Mouse (Mus musculus) heart, postnatal 0 days (tissue): Measurements from ENCODE around the gene Ripk4. TPM values are rescaled to one million over a fixed set of nuclear protein-coding genes. Genes with fewer than 3 reads are reported as not detected.

Experiments
- ATAC-seq: fragments of 200-750 bp; cut with Nextera tagmentation; 2 replicates; pipeline ENCODE4 v1.8.0; 2017; ENCODE audit warnings: low read depth, moderate number of reproducible peaks, moderate library complexity; ENCODE audit not compliant: insufficient read depth
- DNase-seq: peaks from one replicate; pipeline ENCODE4 v3.0.0-alpha.2; 2016; ENCODE audit warnings: low spot score
- H3K27ac ChIP-seq: fragments of 300-500 bp; sonication (generic); 2 replicates; pipeline ENCODE4 v1.5.1; 2014; ENCODE audit warnings: low read depth, mild to moderate bottlenecking
- H3K27me3 ChIP-seq: fragments of 300-500 bp; sonication (generic); 2 replicates; pipeline ENCODE4 v1.6.1; 2014; ENCODE audit warnings: low read length, mixed read lengths; ENCODE audit not compliant: control insufficient read depth, insufficient read depth
- H3K36me3 ChIP-seq: fragments of 300-500 bp; sonication (generic); replicated peaks from 2 replicates; pipeline ENCODE4 v1.6.1; 2014; ENCODE audit warnings: low read length, mixed read lengths; ENCODE audit not compliant: control insufficient read depth, insufficient read depth
- H3K4me1 ChIP-seq: fragments of 300-500 bp; sonication (generic); 2 replicates; pipeline ENCODE4 v1.6.1; 2014; ENCODE audit warnings: antibody characterized with exemption; ENCODE audit not compliant: control insufficient read depth, insufficient read depth
- H3K4me2 ChIP-seq: fragments of 300-500 bp; sonication (generic); 2 replicates; pipeline ENCODE4 v1.6.1; 2014; ENCODE audit warnings: low read depth, mild to moderate bottlenecking, low read length, moderate library complexity
- H3K4me3 ChIP-seq: fragments of 300-500 bp; sonication (generic); 2 replicates; pipeline ENCODE4 v1.5.1; 2014; ENCODE audit warnings: low read depth, low read length
- H3K9ac ChIP-seq: fragments of 300-500 bp; sonication (generic); replicated peaks from 2 replicates; pipeline ENCODE4 v1.6.1; 2014; ENCODE audit warnings: low read depth, low read length, mixed read lengths
- H3K9me3 ChIP-seq: fragments of 300-500 bp; sonication (generic); replicated peaks from 2 replicates; pipeline ENCODE4 v1.6.1; 2016; ENCODE audit warnings: low read length; ENCODE audit not compliant: control insufficient read depth
- CTCF ChIP-seq: IDR thresholded peaks from 2 replicates; pipeline ENCODE4 v1.5.1; 2016; ENCODE audit warnings: antibody characterized with exemption, control low read depth, low read depth
- EP300 ChIP-seq: IDR thresholded peaks from 2 replicates; pipeline ENCODE4 v1.6.1; 2016; ENCODE audit warnings: antibody characterized with exemption, low read depth
- WGBS: fragments of 180-500 bp; shearing (Covaris S2); extraction: QIAGEN DNeasy Blood & Tissue Kit; methylation state at CpG from one replicate; pipeline ENCODE4 v1.1.7; 2014; 5-methylcytosine and 5-hydroxymethylcytosine counted together
- polyA plus RNA-seq: library from polyadenylated mRNA; unstranded; fragments of >200 nt; fragmentation: Nextera tagmentation; extraction: Ambion mirVana; gene quantifications from 2 replicates; pipeline ENCODE4 v1.2.1, GENCODE M21; 2015
- total RNA-seq: library from RNA; depleted of rRNA; stranded (reverse); fragments of >200 nt; gene quantifications from 2 replicates; pipeline ENCODE4 v1.2.3, GENCODE M21; 2014; ENCODE audit warnings: low replicate concordance; rRNA removed

Ripk4 gene
- total RNA-seq = 3.2 and 4.3 TPM in 2 replicates
- polyA plus RNA-seq = 1.1 and 1.3 TPM in 2 replicates

- no peak for DNase-seq
- H3K27me3 ChIP-seq = peaks cover 45% of the 10 kb centered on the region
- no peaks in the 10 kb centered on the region for H3K9me3 ChIP-seq
- H3K4me3 ChIP-seq = peak within 1 kb of the TSS; percentile 49
- H3K4me1 ChIP-seq = peaks cover 11% of the 10 kb centered on the region; the same call in 1 of the 2 replicates
- peak within 1 kb of the TSS; percentile 43 for H3K9ac ChIP-seq
- peak; percentile 67 for ATAC-seq
- H3K4me2 ChIP-seq = peak within 1 kb of the TSS; percentile 80
- no peak within 1 kb of the TSS for H3K27ac ChIP-seq
- WGBS = 2% methylated on average over 76 of the region's 88 CpGs
- TF ChIP-seq EP300 (no peak), CTCF (no peak)
- no peaks in the 10 kb centered on the region for H3K36me3 ChIP-seq
Observed at GRCm38 (mm10) chr16:97763061-97763989, at the start of gene Ripk4. Gene Ripk4 (minus strand): TSS chr16:97763787.

- H3K9ac ChIP-seq = no peak overlapping the region
- no peaks in the 10 kb centered on the region for H3K4me1 ChIP-seq
- no peak overlapping the region for H3K4me3 ChIP-seq
- H3K9me3 ChIP-seq = no peaks in the 10 kb centered on the region
- H3K27ac ChIP-seq = no peak overlapping the region
- 93% methylated on average over 3 of the region's 3 CpGs for WGBS
- no peak for TF ChIP-seq CTCF
- no peak for TF ChIP-seq EP300
- H3K27me3 ChIP-seq = no peaks in the 10 kb centered on the region
- DNase-seq (no peak), ATAC-seq (no peak)
- no peak overlapping the region for H3K4me2 ChIP-seq
- H3K36me3 ChIP-seq = peaks cover 78% of the 10 kb centered on the region
Observed at GRCm38 (mm10) chr16:97808881-97809280, 45.3 kb upstream of the Ripk4 start.

DNA sequence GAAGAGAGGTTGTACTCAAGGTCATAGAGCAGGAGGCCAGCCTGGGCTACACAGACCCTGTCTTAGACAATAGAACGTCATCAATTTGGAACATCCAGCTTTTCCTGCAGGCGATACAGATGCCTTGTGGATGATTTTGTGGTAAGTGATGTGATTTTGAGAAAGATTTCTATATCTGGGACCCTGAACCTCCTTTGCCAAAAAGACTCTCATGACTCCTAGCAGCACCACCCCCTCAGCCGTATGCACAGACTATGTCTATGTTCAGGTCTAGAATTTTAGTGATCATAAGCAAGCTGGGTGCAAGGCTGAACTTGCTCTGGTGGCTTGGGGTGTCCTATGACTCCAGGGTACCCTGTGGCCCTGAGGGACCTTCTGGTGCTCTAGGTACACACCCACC is 42.1 kb upstream of the Ripk4 start:
- H3K9me3 ChIP-seq = no peaks in the 10 kb centered on the region
- peaks cover 62% of the 10 kb centered on the region for H3K36me3 ChIP-seq

DNA sequence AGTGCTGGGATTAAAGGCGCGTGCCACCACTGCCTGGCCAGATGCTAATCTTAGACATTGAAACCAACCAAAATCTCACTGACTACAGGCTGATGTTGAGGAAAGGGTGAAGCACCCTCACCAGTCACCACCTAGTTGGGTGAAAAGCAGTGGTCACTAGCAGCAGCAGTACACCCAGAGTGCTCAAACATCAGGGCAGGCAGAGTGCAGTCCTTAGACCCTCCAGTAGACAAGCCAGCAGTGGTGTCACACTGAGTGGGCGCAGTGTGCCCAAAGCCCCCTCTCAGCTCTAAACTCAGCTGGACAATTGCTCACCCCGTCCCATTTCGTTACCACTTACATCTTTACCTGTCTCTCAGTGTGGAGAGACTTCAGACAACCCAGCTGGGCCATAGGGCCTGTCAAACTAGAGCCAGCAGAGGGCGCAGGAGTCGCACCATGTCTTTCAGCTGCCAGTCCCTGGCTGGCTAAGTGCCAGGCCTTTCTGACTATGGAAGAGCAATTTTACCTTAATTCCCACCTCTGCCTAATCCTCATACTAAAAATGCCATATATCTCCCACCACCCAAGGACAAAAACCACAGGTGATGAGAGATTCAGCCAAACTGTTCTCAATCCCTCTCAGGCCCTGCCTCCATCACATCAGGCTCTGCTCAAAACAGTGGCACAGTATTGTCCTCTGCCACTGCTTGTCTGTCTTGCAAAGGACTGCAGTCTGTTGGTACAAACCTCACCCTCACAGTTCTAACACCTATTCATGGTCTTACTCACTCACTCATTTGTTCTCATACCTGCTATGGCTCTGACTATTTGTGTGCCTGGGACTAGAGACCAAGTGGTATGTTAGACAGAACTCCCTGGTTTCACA is 41.3 kb upstream of the Ripk4 start:
- Histone ChIP-seq H3K9me3 (no peaks in the 10 kb centered on the region), H3K27ac (no peak overlapping the region), H3K27me3 (no peaks in the 10 kb centered on the region), H3K4me1 (no peaks in the 10 kb centered on the region), H3K4me2 (no peak overlapping the region), H3K36me3 (peaks cover 58% of the 10 kb centered on the region), H3K9ac (no peak overlapping the region), H3K4me3 (no peak overlapping the region)
- ATAC-seq = no peak
- TF ChIP-seq EP300 = no peak
- peak; percentile 84 for TF ChIP-seq CTCF
- 63% methylated on average over 7 of the region's 7 CpGs for WGBS
- peak; percentile 36 for DNase-seq

More for the DNA sequence above, 42.1 kb upstream of the Ripk4 start:
- H3K27me3 ChIP-seq = no peaks in the 10 kb centered on the region
- TF ChIP-seq EP300 = no peak
- no peak for TF ChIP-seq CTCF
- DNase-seq (no peak), ATAC-seq (no peak)
- 81% methylated on average over 3 of the region's 3 CpGs for WGBS
- no peaks in the 10 kb centered on the region for H3K4me1 ChIP-seq
- no peak overlapping the region for H3K27ac ChIP-seq
- H3K9ac ChIP-seq = no peak overlapping the region
- no peak overlapping the region for H3K4me2 ChIP-seq
- no peak overlapping the region for H3K4me3 ChIP-seq

GRCm38 (mm10) chr16:97797950-97798869 is 34.6 kb upstream of the Ripk4 start:
- H3K27ac ChIP-seq = no peak overlapping the region
- H3K36me3 ChIP-seq = peaks cover 65% of the 10 kb centered on the region
- H3K4me3 ChIP-seq = no peak overlapping the region
- ATAC-seq (no peak), DNase-seq (no peak)
- WGBS = 66% methylated on average over 7 of the region's 7 CpGs
- no peaks in the 10 kb centered on the region for H3K4me1 ChIP-seq
- no peaks in the 10 kb centered on the region for H3K27me3 ChIP-seq
- no peaks in the 10 kb centered on the region for H3K9me3 ChIP-seq
- H3K9ac ChIP-seq = no peak overlapping the region
- TF ChIP-seq CTCF = no peak
- no peak for TF ChIP-seq EP300
- no peak overlapping the region for H3K4me2 ChIP-seq
